In the genomic region with DNA sequence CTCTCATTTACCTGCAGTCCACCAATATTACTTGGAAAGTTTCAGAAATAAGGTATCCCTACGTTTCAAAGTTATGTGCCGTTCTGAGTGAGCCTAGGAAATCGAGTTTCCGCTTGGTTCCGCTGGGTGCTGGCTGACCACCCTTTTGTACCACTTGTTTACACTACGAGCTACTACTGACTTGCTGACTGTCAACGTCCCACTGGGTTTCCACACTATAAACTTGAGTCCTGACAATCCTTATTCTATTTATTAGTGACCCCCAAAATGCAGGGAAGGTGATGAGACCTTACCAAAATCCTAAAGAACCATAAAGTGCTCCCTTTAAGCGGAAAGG, we compare ENCODE assay signal across 8 mouse cellular contexts. TPM values are rescaled to one million over a fixed set of nuclear protein-coding genes. Genes with fewer than 3 reads are reported as not detected.
DNase-seq lines count a peak whose midpoint lies in the region; ATAC-seq and TF ChIP-seq lines count a peak whose summit lies in the region.

No protein-coding gene starts in this region.

- DNase-seq in left cerebral cortex, adult 2 months (ENCODE audit: extremely low spot score in 1 of 2, low spot score in 2 of 2), result no peak
- no peak for DNase-seq in left cerebral cortex, adult 8-10 months (ENCODE audit: low spot score in 2 of 2)
- DNase-seq in thymus, postnatal 36 days, result no peak
- no peak for DNase-seq in adipocyte (ENCODE audit: low spot score)
- no peak for DNase-seq in cerebellum, postnatal 25 days

- H3K36me3 ChIP-seq in embryonic facial prominence, embryonic 13.5 days, result no peaks in the 10 kb centered on the region
- H3K36me3 ChIP-seq in intestine, postnatal 0 days (ENCODE audit: control insufficient read depth, insufficient read depth), result peaks cover 4% of the 10 kb centered on the region; the same call in 1 of the 2 replicates
- H3K36me3 ChIP-seq in neural tube, embryonic 13.5 days, result no peaks in the 10 kb centered on the region

- H3K4me3 ChIP-seq in left cerebral cortex, adult 2 months, result peak overlapping the region; percentile 88
- peak overlapping the region; percentile 90 for H3K4me3 ChIP-seq in embryonic facial prominence, embryonic 13.5 days
- H3K4me3 ChIP-seq in intestine, postnatal 0 days (ENCODE audit: low read depth, low read length), result peak overlapping the region; percentile 77
- peak overlapping the region; percentile 89 for H3K4me3 ChIP-seq in neural tube, embryonic 13.5 days

- peak overlapping the region; percentile 64 for H3K4me2 ChIP-seq in embryonic facial prominence, embryonic 13.5 days
- peak overlapping the region; percentile 67 for H3K4me2 ChIP-seq in intestine, postnatal 0 days (replicated peaks; ENCODE audit: low read depth)
- peak overlapping the region; percentile 71 for H3K4me2 ChIP-seq in neural tube, embryonic 13.5 days

- H3K4me1 ChIP-seq in embryonic facial prominence, embryonic 13.5 days, result peaks cover 11% of the 10 kb centered on the region
- no peaks in the 10 kb centered on the region for H3K4me1 ChIP-seq in intestine, postnatal 0 days (replicated peaks; ENCODE audit: control insufficient read depth, insufficient read depth, low read length)
- peaks cover 16% of the 10 kb centered on the region for H3K4me1 ChIP-seq in neural tube, embryonic 13.5 days (replicated peaks)

- 8% methylated on average over 8 of the region's 8 CpGs for WGBS in embryonic facial prominence, embryonic 13.5 days
- 10% methylated on average over 8 of the region's 8 CpGs for WGBS in intestine, postnatal 0 days
- WGBS in neural tube, embryonic 13.5 days, result 11% methylated on average over 8 of the region's 8 CpGs

- no peaks in the 10 kb centered on the region for H3K9me3 ChIP-seq in embryonic facial prominence, embryonic 13.5 days
- no peaks in the 10 kb centered on the region for H3K9me3 ChIP-seq in intestine, postnatal 0 days (ENCODE audit: control insufficient read depth)
- H3K9me3 ChIP-seq in neural tube, embryonic 13.5 days, result no peaks in the 10 kb centered on the region

- peak overlapping the region; percentile 89 for H3K27ac ChIP-seq in left cerebral cortex, adult 2 months
- peak overlapping the region; percentile 96 for H3K27ac ChIP-seq in embryonic facial prominence, embryonic 13.5 days
- peak overlapping the region; percentile 88 for H3K27ac ChIP-seq in intestine, postnatal 0 days (ENCODE audit: low read depth, low read length)
- peak overlapping the region; percentile 98 for H3K27ac ChIP-seq in neural tube, embryonic 13.5 days (replicated peaks)

- no peak for ATAC-seq in embryonic facial prominence, embryonic 13.5 days (ENCODE audit: insufficient number of reproducible peaks, insufficient read depth, low FRiP score, low TSS enrichment, low read depth)
- ATAC-seq in intestine, postnatal 0 days, result peak; percentile 18; the same call in 1 of the 2 replicates
- peak; percentile 69 for ATAC-seq in neural tube, embryonic 13.5 days (ENCODE audit: low read depth)

- H3K9ac ChIP-seq in embryonic facial prominence, embryonic 13.5 days, result peak overlapping the region; percentile 99
- peak overlapping the region; percentile 50 for H3K9ac ChIP-seq in intestine, postnatal 0 days (ENCODE audit: low read depth, low read length)
- H3K9ac ChIP-seq in neural tube, embryonic 13.5 days, result peak overlapping the region; percentile 98

- no peak for TF ChIP-seq CTCF in left cerebral cortex, adult 2 months (IDR thresholded peaks at IDR 0.05)
- TF ChIP-seq CTCF in intestine, postnatal 0 days (IDR thresholded peaks at IDR 0.05; ENCODE audit: low read depth), result no peak

- H3K27me3 ChIP-seq in embryonic facial prominence, embryonic 13.5 days, result no peaks in the 10 kb centered on the region
- no peaks in the 10 kb centered on the region for H3K27me3 ChIP-seq in intestine, postnatal 0 days (replicated peaks; ENCODE audit: control insufficient read depth, insufficient read depth, low read length)
- H3K27me3 ChIP-seq in neural tube, embryonic 13.5 days, result no peaks in the 10 kb centered on the region

- intact Hi-C loops in left cerebral cortex, adult 2 months (cut with DNase I), result no loop called here

RNA-seq across cellular contexts. Expression of gene Ehmt1, which starts 0.4 kb away (rescaled TPM):
- 10 to 100 TPM; 53.1 to 59.4 TPM for total RNA-seq in left cerebral cortex, adult 2 months (2021)
- 10 to 100 TPM; 54.3 to 69.5 (median 55.2) TPM for total RNA-seq in left cerebral cortex, adult 8-10 months (2022)
- 115 and 119 TPM in 2 replicates for polyA plus RNA-seq in embryonic facial prominence, embryonic 13.5 days (2015; fragmentation: Nextera tagmentation; extraction: Ambion mirVana)
- polyA plus RNA-seq in intestine, postnatal 0 days (2015; fragmentation: Nextera tagmentation; extraction: Ambion mirVana), result 19.8 and 21.6 TPM in 2 replicates
- 96.0 and 110 TPM in 2 replicates for polyA plus RNA-seq in neural tube, embryonic 13.5 days (2015; fragmentation: Nextera tagmentation; extraction: Ambion mirVana)

RNA-seq across cellular contexts. Expression of gene Arrdc1, which starts 15.2 kb away (rescaled TPM):
- total RNA-seq in left cerebral cortex, adult 2 months (2021), result 10 to 100 TPM; 17.1 to 18.2 TPM
- 10 to 100 TPM; 13.4 to 22.3 (median 19.6) TPM for total RNA-seq in left cerebral cortex, adult 8-10 months (2022)
- polyA plus RNA-seq in embryonic facial prominence, embryonic 13.5 days (2015; fragmentation: Nextera tagmentation; extraction: Ambion mirVana), result 34.8 and 39.0 TPM in 2 replicates
- 66.6 and 68.4 TPM in 2 replicates for polyA plus RNA-seq in intestine, postnatal 0 days (2015; fragmentation: Nextera tagmentation; extraction: Ambion mirVana)
- 26.4 and 26.9 TPM in 2 replicates for polyA plus RNA-seq in neural tube, embryonic 13.5 days (2015; fragmentation: Nextera tagmentation; extraction: Ambion mirVana)

RNA-seq across cellular contexts. Expression of gene Zmynd19, which starts 29.8 kb away (rescaled TPM):
- 10 to 100 TPM; 36.8 to 37.9 TPM for total RNA-seq in left cerebral cortex, adult 2 months (2021)
- total RNA-seq in left cerebral cortex, adult 8-10 months (2022), result 10 to 100 TPM; 32.1 to 39.3 (median 37.7) TPM
- 15.9 and 17.2 TPM in 2 replicates for polyA plus RNA-seq in embryonic facial prominence, embryonic 13.5 days (2015; fragmentation: Nextera tagmentation; extraction: Ambion mirVana)
- 5.0 and 5.2 TPM in 2 replicates for polyA plus RNA-seq in intestine, postnatal 0 days (2015; fragmentation: Nextera tagmentation; extraction: Ambion mirVana)
- polyA plus RNA-seq in neural tube, embryonic 13.5 days (2015; fragmentation: Nextera tagmentation; extraction: Ambion mirVana), result 18.3 and 18.5 TPM in 2 replicates

RNA-seq across cellular contexts. Expression of gene Dph7, which starts 42.4 kb away (rescaled TPM):
- 10 to 100 TPM; 29.7 to 32.4 TPM for total RNA-seq in left cerebral cortex, adult 2 months (2021)
- 10 to 100 TPM; 33.2 to 38.0 (median 35.5) TPM for total RNA-seq in left cerebral cortex, adult 8-10 months (2022)
- 37.7 and 40.3 TPM in 2 replicates for polyA plus RNA-seq in embryonic facial prominence, embryonic 13.5 days (2015; fragmentation: Nextera tagmentation; extraction: Ambion mirVana)
- 7.2 and 8.7 TPM in 2 replicates for polyA plus RNA-seq in intestine, postnatal 0 days (2015; fragmentation: Nextera tagmentation; extraction: Ambion mirVana)
- polyA plus RNA-seq in neural tube, embryonic 13.5 days (2015; fragmentation: Nextera tagmentation; extraction: Ambion mirVana), result 32.7 and 33.6 TPM in 2 replicates

RNA-seq across cellular contexts. Expression of gene Mrpl41, which starts 55.1 kb away (rescaled TPM):
- 10 to 100 TPM; 70.3 to 76.3 TPM for total RNA-seq in left cerebral cortex, adult 2 months (2021)
- 10 to 100 TPM; 73.6 to 77.5 (median 75.6) TPM for total RNA-seq in left cerebral cortex, adult 8-10 months (2022)
- 145 and 153 TPM in 2 replicates for polyA plus RNA-seq in embryonic facial prominence, embryonic 13.5 days (2015; fragmentation: Nextera tagmentation; extraction: Ambion mirVana)
- polyA plus RNA-seq in intestine, postnatal 0 days (2015; fragmentation: Nextera tagmentation; extraction: Ambion mirVana), result 154 and 159 TPM in 2 replicates
- 193 and 222 TPM in 2 replicates for polyA plus RNA-seq in neural tube, embryonic 13.5 days (2015; fragmentation: Nextera tagmentation; extraction: Ambion mirVana)
